Mouse (Mus musculus): ENCODE results near the gene Rsrc2. TPM values are rescaled to one million over a fixed set of nuclear protein-coding genes. Genes with fewer than 3 reads are reported as not detected.

Rsrc2 gene
- polyA plus RNA-seq, 1 experiment from 2014 or later, result 95.9 TPM

Other genes with a start within 250 kb of the Rsrc2 start
- 0.18 and 0.27 TPM in 2 replicates for gene B3gnt4, start 239.0 kb downstream of the Rsrc2 start, polyA plus RNA-seq (2016; fragmentation: Nextera tagmentation; extraction: Ambion mirVana)
- gene Diablo, start 225.2 kb downstream of the Rsrc2 start, polyA plus RNA-seq (2016; fragmentation: Nextera tagmentation; extraction: Ambion mirVana), result 90.5 and 94.0 TPM in 2 replicates
- 0.13 and 0.22 TPM in 2 replicates for gene Gm49027, start 223.9 kb downstream of the Rsrc2 start, polyA plus RNA-seq (2016; fragmentation: Nextera tagmentation; extraction: Ambion mirVana)
- 20.0 and 23.4 TPM in 2 replicates for gene Vps33a, start 176.4 kb downstream of the Rsrc2 start, polyA plus RNA-seq (2016; fragmentation: Nextera tagmentation; extraction: Ambion mirVana)
- gene Clip1, start 64.8 kb downstream of the Rsrc2 start, polyA plus RNA-seq (2016; fragmentation: Nextera tagmentation; extraction: Ambion mirVana), result 62.3 and 65.2 TPM in 2 replicates
- gene Zcchc8, start 28.3 kb downstream of the Rsrc2 start, polyA plus RNA-seq (2016; fragmentation: Nextera tagmentation; extraction: Ambion mirVana), result 69.6 and 77.5 TPM in 2 replicates
- 30.7 and 31.8 TPM in 2 replicates for gene Kntc1, start 302 bp upstream of the Rsrc2 start, polyA plus RNA-seq (2016; fragmentation: Nextera tagmentation; extraction: Ambion mirVana)
- gene Hcar2, start 116.1 kb upstream of the Rsrc2 start, polyA plus RNA-seq (2016; fragmentation: Nextera tagmentation; extraction: Ambion mirVana), result not detected in 2 replicates
- gene Hcar1, start 130.6 kb upstream of the Rsrc2 start, polyA plus RNA-seq (2016; fragmentation: Nextera tagmentation; extraction: Ambion mirVana), result 0.11 and 0.22 TPM in 2 replicates
- gene Denr, start 157.8 kb upstream of the Rsrc2 start, polyA plus RNA-seq (2016; fragmentation: Nextera tagmentation; extraction: Ambion mirVana), result 109 and 120 TPM in 2 replicates
- 0.90 and 2.1 TPM in 2 replicates for gene Gm43518, start 178.0 kb upstream of the Rsrc2 start, polyA plus RNA-seq (2016; fragmentation: Nextera tagmentation; extraction: Ambion mirVana)
- gene Ccdc62, start 181.3 kb upstream of the Rsrc2 start, polyA plus RNA-seq (2016; fragmentation: Nextera tagmentation; extraction: Ambion mirVana), result 2.5 and 7.1 TPM in 2 replicates
- 4.8 and 7.5 TPM in 2 replicates for gene Hip1r, start 224.2 kb upstream of the Rsrc2 start, polyA plus RNA-seq (2016; fragmentation: Nextera tagmentation; extraction: Ambion mirVana)

All from heart, embryonic 12.5 days (tissue).